Mouse (Mus musculus): ENCODE measurements around the gene Card11.

DNA sequence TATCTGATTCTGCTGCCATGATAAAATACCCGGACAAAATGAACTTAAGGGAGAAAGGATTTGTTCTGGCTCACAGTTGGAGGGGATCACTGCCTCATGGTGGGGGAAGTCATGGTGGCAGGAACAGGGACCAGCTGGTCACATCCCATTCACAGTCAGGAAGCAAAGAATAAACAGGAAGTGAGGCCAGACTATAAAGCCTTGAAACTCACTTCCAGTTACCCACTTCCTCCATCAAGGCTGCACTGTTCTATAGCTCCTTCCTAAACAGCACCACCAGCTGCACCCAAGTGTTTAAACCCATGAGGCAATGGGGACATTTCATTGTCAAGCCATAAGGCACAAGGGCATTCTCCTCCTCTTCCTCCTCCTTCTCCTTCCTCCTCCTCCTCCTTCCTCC, 82.6 kb downstream of the Card11 start:
- no peak for TF ChIP-seq EP300 (IDR thresholded peaks at IDR 0.05; ENCODE audit: insufficient read depth, low read depth, low read length)
- TF ChIP-seq POLR2A (IDR thresholded peaks at IDR 0.05; ENCODE audit: insufficient read depth, low read depth, low read length) = no peak
- no peak for TF ChIP-seq CTCF (IDR thresholded peaks at IDR 0.05)

Data from heart, adult 2 months (tissue).